Mouse (Mus musculus): ENCODE measurements at regions not wholly inside any gene's neighbourhood (a gene's known extent, or its start where the extent isn't known, plus 50 kb on each side); places are given as distances from the start of the nearest gene placed in this dataset.

DNA sequence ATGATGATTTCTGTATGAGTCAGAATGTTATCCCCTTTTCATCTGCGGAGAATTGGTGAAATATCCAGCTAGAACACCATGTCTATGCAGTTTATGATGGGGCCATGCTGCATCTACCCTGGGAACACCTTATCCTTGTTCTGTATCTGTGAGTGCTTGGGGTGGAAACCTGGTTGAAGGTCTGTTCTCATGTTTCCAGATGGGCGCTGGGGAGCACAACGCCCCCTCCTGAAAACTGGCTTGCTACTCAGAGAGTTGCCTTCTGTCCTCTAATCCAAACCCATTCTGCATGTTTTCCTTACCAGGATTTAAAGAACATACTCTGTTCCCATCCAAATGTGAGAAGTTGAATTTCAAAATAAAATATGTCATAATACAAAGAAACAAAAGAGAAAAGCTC lies 1239.5 kb upstream of the Zeb2 start:
- no peak for DNase-seq

DNA sequence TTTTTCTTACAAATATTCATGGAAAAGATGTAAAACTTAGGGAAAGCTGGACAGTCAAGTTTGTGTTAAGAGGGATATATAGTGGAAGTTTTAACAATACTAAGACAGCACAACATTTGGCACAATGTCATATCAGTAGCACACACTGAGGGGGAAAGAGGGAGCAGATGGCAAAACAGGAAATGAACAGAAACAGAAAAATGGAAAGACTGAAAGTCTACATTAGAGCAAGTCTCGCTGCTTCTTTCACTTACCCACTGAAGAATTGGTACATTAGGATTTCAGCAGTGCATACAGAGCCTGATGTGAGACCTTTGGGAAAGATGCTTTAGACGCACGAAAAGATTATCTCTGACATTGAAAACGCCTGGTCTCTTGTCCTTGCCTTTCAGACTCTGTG lies 1223.5 kb upstream of the Zeb2 start:
- DNase-seq, result no peak

DNA sequence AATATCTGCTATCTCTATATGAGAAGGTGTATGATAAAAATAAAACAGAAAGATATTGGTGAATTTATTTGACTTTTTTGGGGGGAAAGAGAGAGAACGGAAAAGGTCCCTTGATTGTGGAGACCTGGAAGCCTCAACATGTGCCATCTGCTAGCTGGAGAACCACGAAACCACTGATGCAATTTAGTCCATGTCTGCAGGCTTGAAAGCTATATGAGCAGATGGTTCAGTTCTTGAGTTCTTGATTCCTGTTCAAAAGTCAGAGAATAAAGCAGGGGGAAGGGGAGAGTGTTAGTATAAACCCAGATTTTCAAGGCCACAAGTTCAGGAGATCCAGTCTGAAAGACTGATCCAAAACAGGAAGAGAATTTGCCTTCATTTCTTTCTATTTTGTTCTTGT lies 1199.5 kb upstream of the Zeb2 start:
- no peak for DNase-seq

DNA sequence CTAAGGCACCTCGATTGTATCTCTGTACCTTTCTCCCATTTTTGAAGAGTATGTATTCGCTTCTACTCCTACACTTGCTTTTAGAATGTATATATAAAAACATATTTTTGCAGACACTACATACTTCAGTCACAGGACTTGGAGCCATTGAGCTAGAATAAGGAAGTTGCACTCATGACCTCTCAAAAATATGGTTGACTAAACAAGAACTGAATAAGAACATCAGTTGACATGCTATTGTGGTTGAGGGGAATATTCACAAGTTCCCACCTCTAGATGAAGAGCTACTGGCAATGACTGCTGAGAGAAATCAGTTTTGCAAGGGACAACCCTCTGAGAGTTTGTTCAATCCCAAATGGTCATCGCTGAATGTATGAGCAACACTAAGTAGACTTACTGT lies 1198.0 kb upstream of the Zeb2 start:
- no peak for DNase-seq

DNA sequence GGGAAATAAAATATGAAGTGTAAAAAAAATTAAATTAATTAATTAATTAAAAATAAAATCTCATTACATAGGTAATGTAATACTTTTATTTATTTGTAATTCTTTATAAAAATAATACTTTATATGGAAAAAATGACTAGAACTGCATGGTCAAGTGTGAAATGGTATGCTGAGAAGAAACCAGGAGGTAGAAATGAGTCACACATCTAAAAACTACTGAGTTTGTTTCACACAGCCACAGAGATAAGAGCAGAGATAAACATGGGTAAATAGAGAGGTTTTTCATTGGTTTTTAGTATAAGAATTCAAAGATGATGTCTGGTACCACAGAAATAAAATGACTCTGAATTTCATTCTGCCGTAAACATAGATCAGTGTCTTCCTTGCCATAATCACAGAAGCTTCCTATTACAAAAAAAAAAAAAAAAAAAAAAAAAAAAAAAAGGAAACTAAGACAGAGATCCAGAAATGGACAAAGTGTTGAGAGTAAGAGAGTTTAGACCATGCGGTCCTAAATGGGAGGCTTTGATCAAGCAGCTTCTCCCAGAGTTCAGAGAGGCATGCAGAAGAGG lies 1190.5 kb upstream of the Zeb2 start:
- DNase-seq, result no peak

DNA sequence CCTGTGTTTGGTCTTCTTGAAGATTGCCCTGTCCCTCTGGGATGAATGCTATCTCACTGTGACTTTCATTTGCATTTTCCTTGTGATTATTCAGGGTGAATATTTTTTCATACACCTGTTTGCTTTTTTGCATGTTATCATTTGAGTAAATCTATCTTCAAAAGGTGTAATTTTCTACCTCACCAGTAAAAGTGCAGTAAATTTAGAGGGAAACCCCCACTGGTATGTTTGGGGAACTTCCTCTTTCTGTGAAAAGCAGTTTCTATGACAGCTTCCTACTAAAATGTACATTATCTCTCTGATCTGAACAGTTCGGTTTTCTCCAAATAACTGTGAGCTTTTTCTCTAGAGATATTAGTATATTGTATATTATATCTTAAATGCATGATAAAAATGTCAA lies 1185.4 kb upstream of the Zeb2 start:
- no peak for DNase-seq

DNA sequence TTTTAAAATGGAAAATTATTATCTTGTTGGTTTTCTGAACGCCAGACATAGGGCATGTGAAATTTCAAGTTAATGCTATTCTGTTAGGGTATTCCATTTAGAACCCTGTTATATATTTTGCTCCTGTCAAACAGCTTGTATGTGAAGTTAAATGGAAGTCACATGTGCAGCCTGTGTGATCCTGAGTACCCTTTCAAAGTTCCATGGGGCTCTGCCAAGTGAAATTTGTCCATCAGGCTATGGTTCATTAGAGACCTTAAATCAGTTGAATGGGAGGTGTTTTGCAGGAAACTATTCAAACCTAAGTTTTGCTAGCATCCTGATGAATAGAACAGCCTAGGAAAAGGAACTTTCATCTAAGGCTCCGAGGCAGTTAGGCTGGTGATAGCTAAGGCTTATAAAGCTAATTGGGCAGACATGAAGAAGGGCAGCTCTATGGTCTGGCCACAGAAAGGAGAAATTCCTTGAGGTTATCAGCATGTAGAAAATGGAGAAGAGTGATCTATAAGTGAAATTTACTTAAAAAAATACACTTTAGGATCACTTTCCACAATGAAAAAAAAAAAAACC lies 1180.2 kb upstream of the Zeb2 start:
- DNase-seq, result no peak

DNA sequence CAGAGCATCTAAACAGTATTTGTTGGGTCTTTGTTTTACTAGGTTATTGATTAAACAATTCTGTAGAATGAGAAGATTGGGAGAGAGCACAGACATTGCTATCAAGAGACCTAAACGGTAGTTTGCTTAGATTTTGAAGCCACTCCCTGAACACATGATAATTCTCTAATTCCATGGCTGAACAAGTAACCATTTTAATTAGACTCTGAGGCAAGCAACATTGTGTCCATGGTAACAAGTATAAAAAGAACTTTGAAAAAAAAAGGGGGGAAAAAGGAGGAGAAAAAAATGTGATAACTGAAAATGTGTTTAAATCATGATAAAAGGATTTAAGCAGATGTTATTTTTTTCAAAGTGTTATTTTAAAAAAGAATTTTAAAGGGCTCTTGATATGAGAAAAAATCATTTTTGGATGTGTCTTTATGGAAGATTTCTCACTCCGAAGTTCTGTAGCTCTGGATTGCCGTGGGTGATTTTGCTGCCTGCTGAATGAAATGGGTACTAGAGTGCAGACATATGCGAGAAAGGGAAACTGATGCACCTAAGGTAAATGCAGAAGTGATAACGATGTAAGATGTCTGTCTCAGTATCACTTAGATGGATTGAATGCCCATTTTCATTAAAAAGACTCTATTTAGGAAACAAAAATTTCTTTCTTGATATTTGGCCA lies 1166.9 kb upstream of the Zeb2 start:
- DNase-seq, result no peak

DNA sequence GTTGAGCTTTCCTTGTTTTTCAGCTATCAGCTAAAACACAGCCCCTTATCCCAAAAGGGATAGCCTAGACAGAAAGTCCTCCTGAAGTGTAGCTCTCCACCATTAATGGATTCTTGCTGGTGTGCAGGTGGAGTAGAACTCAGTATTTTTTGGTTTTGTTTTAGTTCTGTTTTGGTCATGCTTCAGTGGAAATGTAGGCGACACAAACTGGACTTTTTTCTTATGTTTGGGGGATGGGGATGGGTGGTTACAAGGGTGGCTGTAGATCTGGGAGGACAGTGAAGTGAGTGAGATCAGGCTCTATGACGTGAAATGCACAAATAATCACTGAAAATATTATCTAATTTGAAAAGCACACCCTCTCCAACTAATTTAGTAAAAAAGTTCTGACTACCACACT lies 1163.6 kb upstream of the Zeb2 start:
- no peak for DNase-seq

DNA sequence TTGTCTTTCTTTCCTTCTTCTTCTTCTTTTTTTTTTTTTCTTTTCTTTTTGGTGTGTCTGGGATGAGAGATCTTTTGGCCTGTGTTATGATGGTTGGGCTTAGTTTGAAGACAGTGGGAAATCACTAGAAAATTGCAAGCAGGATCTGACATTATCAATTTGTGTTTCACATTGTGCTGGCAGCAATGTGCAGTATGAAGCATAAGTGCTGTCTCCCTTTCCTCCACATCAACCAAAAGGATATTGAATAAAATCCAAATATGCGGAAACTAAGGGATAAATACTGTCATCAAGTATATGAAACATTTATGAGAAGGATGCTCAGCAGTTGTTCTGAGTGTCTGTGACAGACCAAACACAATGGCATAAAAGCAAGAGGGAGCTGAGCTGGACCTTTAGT lies 1144.4 kb upstream of the Zeb2 start:
- DNase-seq, result no peak

DNA sequence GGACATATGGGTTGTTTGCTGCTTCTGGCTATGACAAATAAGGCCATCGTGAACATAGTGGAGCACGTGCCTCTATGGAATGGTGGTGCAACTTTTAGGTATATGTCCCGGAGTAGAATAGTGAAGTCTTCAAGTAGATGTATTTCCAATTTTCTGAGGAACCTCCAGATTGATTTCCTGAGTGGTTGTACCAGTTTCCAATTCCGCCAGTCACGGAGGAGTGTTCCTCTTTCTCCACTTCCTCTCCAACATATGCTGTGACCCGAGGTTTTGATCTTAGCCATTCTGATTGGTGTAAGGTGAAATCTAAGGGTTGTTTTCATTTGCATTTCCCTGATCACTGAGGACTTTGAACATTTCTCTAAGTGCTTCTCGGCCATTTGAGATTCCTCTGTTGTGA lies 1134.4 kb upstream of the Zeb2 start:
- no peak for DNase-seq

DNA sequence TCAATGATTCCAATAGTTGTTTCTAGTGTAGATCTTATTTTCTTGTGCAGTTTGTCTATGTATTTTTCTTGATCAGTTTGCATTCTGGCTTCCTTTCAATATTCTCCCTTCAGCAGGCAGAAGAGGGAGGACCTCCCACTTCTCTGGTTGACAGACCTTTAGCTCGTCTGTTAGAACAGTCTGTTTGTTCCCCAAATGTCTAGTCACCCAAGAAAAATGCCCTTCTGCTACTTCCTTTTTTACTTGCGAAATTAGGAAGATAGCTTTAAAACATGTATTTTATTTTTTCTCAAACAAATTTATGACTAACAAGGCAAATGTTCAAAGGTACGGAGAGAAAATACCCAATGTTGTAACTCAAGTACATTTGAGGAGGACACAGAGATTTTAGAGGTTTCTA lies 1128.5 kb upstream of the Zeb2 start:
- no peak for DNase-seq

DNA sequence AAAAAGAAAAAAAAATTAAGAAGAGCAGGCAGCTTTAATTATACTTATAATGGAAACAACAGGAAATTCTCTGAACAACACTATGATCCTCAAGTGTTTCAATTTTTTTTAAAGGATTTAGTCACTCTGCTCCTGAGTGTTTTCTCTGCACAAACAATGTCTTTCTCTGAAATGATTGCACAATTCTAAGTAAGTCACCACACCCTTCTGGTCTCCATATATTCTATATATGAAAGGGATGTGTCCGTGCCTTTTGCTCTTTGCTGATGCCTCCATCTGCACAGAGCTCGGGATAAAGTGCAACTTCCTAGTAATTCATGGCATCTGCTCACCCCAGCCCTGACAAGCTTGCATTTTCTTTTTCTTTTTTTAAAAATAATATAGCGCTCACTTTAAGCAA lies 1127.5 kb upstream of the Zeb2 start:
- no peak for DNase-seq

DNA sequence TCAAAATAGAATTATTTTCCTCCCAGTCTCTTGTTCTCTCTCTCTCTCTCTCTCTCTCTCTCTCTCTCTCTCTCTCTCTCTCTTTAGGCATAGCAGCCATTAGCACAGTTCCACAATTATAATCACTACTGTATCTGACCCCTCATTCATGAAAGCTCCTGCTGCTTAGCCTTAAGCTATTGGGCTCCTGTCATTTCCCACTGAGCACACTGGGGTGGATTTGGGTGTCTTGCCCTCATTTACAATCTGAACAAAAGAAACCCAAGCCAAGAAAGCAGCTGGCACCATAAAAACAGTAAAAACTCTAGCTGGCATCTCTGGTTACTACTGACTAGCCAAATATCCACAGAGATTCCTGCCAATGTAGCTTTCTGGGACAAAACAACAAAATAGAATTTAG lies 1125.6 kb upstream of the Zeb2 start:
- DNase-seq, result no peak

DNA sequence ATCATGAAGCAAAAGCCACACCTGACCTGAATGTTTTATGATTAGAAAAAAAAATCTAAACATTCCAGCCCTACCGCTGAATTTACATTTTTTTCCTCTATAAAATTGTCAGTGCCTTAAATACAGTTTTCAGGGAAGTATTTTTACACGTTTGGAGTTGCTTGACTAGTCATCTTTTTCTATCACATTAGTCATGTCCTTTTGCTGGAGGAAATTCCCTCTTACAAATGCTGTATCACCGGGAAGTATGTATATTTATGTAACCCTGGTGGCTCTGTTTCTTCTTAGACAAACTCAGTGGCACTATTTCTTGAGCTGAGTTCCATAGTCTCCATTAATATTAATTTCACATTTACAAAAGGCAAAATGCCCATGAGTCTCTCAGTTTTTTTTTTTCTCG lies 1122.7 kb upstream of the Zeb2 start:
- no peak for DNase-seq

DNA sequence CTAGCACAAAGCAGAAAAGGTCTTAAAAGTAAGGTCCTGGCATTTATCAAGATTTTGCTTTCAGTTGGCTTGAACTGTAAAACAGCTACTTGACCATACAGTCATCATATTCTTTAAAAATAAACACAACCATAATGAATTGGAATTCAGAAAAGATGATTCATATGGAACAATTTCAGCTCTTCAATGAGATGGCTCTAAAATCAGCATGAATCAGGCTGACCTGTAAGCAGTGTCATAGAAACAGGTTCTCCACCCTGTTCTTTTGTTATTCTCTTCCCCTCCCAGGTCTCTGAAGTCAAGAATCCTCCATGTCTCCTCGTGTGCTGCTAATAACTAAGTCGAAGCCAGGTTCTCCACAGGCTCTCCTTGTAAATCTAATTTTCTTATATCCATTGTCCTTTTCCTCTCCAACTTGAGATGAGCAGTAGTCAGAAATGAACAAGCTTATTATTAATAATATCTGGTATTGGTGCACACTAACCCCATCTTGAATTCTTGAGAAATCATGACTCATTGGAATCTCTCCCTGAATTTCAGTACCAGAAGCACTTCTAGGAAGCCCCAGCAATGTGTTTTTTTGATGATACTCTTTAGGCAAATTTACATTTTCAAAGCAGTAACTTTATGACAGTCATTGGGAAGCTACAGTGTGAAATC lies 1113.7 kb upstream of the Zeb2 start:
- no peak for DNase-seq

DNA sequence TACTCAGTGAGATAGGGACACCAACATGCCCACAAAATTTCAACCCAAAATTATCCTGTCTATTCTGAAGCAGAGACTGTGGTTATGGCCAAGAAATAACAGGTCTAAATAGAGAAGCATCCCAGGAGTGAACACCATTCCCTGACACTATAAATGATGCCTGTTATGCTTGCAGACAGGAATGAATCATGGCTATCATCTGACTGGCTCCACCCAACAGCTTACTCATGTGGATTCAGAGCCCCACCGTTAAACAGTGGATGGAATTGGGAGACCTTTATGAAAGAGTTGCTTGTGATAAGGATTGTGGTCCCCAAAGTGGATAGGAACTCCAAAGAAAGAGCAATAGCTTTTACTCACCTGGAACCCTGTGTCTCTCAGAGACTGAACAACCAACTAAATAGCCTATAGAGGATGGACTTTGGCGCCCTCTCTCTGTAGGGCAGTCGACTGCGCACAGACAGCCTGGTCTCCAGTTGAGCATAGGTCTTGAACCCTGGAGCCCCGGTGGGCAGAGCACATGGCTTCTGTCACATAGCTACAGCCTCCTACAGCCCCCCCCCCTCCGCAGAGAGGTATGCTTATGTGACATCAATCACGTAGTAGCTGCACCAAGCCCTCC lies 1101.3 kb upstream of the Zeb2 start:
- DNase-seq, result peak; percentile 10

DNA sequence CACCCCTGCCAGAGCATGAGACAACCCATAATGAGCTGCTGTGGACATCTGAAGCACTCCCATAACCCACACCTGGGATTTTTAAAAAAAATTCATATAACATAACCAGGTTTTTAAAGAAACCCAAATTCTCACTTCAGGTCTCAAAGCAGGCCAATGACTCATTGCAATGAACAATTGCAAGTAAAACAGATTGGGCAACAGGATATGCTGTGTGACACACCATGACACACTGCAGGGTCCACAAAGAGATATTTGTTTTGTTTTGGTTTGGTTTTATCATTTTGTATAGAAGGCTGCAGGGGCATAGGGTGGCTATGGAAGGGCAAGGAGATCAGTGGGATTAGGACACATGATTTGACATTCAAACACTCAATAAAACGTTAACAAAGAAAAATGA lies 1082.1 kb upstream of the Zeb2 start:
- no peak for DNase-seq

DNA sequence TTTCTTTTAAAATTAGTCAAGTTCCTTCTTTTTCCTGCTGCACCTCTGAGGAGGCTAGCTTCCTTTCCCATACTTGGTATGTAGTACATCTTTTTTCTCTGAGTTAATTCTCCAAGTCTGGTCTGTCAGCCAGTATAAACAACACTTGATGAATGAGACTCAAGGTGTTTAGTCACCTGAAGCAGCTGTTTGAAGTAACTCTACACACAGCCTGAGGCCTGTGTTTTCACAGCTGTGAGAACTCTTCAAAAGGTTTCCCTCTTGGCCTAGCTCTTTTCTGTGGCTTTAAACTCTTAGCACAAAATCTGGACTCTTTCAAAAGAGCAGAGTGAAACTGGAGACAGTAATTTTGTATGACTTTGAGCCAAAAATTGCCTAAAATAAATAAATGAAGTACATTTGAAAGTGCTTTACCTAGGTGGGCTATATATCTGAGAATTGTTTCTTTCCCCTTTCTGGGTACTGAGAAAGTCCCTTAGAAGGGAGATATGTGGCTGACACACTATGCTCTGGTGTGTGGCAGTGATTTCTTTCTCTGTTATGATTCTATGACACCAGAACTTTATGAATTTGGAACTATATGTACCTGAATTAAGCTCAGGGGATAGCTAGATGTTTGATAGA lies 1070.2 kb upstream of the Zeb2 start:
- DNase-seq, result no peak

DNA sequence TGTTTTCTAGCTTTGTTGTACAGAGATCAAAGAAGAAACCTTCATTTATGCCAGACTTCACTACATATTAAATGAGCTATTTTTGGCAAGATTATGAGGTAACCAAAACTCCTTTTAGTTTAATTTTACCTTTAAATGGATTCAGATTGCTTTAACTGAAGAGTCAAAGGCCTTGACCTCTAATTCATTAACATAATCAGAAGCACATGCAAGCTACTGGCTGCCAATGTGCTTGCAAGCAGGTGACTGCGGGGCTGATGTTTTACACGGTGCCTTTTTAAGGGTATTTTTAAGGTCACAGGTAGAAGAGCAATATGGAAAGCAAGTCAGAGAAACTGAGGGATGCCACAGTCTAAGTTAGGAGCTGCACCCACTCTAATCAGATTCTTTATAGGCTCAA lies 1066.0 kb upstream of the Zeb2 start:
- DNase-seq, result no peak

DNA sequence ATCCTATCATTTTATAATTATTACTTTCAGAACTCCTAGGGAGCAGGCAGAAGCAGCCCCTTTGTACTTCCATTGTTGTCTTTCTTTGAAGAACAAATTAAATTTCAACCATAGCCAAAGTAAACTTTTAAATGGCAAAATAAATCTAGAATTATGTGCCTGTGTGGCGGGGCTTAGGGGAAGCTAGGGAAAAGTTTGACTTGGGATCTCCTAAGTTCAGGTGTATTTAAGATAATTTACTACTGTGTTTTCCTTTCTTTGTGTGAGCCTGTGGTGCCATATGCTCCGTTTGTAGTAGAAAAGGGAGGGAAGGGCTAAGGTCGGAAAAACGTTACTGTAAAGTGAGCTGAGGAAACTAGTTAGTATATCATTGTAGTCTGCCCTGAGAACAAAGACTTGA lies 1062.5 kb upstream of the Zeb2 start:
- no peak for DNase-seq

DNA sequence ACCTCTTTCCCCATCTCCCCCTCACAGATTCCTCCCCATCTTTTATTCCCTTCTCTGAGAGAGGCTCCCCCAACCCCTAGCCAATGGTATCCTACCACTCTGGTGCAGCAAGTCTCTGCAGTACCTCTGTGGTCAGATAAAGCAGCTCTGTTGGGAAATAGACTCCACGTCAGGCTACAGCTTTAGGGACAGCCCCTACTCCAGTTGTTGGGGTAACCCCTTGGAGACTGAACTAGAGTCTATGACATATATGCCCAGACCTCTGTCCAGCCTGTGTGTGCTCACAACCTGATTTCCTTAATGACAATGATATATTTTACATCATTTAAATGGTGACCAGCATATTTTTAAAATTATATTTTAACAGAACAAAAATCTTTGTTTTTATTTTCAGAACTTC lies 1051.3 kb upstream of the Zeb2 start:
- DNase-seq, result no peak

DNA sequence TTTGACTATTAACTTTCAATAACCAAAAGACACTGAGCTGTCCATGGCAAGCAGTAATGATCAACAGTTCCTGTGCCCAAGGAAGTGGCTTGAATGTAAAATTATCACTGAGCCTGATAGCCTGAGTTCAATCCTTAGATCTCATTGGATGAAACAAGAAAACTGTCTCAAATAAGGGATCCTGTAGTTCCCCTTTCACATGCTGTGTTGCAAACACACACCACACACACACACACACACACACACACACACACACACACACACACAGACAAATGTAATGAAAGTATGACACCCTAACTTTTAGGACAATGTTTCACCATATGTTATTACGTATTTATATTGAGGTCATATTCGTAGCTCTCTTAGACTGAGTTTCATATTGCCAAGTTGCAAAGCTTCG lies 1032.7 kb upstream of the Zeb2 start:
- no peak for DNase-seq

DNA sequence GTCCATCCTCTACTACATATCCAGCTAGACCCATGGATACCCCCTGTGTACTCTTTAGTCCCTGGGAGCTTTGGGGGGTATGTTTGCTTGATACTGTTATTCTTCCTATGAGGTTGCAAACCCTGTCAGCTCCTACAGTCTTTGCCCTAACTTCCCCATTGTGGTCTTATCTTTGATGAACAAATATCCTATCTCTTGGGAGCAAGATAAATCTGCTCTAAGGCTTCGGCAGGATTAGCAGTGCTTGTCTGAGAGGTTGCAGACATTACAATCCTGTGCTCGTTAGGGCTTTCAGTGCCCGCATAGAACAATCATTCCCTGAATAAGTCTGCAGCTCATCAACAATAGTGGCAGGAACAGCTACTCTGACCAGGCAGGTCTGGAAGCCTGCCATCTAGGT lies 1002.7 kb upstream of the Zeb2 start:
- no peak for DNase-seq
